ENCODE assay signal across 14 mouse cellular contexts in the genomic region with DNA sequence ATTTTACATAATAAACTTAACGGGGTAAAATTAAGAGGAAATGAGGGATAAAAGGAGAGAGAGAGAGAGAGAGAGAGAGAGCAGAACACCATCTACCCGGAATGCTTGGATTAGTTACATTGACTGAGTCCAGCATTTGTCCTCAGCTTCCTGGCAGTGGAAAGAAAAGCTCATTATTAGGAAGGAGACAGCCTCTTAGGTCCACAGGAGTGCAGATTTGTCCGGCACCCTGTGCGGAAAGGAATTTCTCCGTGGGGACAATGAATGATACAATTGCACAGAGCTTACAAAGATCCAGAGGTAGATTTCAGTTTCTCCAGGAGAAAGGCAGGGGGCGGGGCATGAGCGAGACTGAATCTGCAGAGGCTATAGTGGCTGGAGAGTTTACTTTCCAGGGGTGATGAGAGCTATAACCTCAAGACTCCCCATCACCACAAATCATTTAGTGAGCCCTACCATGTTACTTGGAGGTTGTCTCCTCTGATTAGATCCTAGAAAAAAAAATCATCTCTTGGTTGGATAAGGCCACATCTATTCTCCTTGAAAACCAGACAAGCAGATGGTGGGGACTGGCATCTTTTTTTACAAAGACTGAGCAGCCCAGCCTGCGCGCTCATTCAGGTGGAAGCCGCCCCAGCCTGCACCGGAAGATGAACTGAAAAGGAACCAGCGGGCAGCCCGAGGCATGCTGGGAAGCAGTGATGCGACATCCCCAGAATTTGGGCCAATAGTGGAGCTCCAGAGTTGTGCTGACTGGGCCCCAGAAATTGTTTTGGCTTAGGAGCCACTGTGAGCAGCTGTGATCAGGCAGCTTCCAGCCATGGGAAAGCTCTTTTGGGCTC. TPM values are rescaled to one million over a fixed set of nuclear protein-coding genes. Genes with fewer than 3 reads are reported as not detected.
A peak's percentile ranks its signal among the peaks of the same experiment; 100 is the strongest.
DNase-seq lines count a peak whose midpoint lies in the region; ATAC-seq and TF ChIP-seq lines count a peak whose summit lies in the region.
"Had no signal": no experiment of that assay in that cellular context is flagged by ENCODE, and none has a peak within 500 bp of the region (broad histone marks: within the 10 kb centered on the region; RNA-seq: fewer than 3 reads in every experiment).

No protein-coding gene starts in this region.

- H3K4me2 ChIP-seq in forebrain, embryonic 15.5 days (replicated peaks) = no peak overlapping the region
- H3K4me2 ChIP-seq: heart, embryonic 15.5 days; intestine, embryonic 15.5 days had no signal

- no peak for TF ChIP-seq CTCF in heart, adult 2 months (IDR thresholded peaks at IDR 0.05)

- no peaks in the 10 kb centered on the region for H3K36me3 ChIP-seq in forebrain, embryonic 15.5 days
- H3K36me3 ChIP-seq in heart, adult 2 months (ENCODE audit: control insufficient read depth, insufficient read depth, low read length) = no peaks in the 10 kb centered on the region
- H3K36me3 ChIP-seq: heart, embryonic 15.5 days; intestine, embryonic 15.5 days had no signal

- peak overlapping the region; percentile 22; the same call in 1 of the 2 replicates for H3K27ac ChIP-seq in forebrain, embryonic 15.5 days (replicated peaks)
- H3K27ac ChIP-seq in heart, adult 2 months = no peak overlapping the region
- H3K27ac ChIP-seq: heart, embryonic 15.5 days; intestine, embryonic 15.5 days; liver, embryonic 14.5 days; macrophage had no signal

- H3K79me2 ChIP-seq in heart, adult 2 months (replicated peaks; ENCODE audit: control insufficient read depth, insufficient read depth, low read length) = no peaks in the 10 kb centered on the region

- peak; percentile 61; the same call in 1 of the 2 replicates for ATAC-seq in forebrain, embryonic 15.5 days (replicated peaks)
- ATAC-seq: intestine, embryonic 15.5 days had no signal

- no peaks in the 10 kb centered on the region for H3K27me3 ChIP-seq in forebrain, embryonic 15.5 days
- no peaks in the 10 kb centered on the region for H3K27me3 ChIP-seq in heart, adult 2 months (ENCODE audit: control insufficient read depth, insufficient read depth, low read length)
- H3K27me3 ChIP-seq: heart, embryonic 15.5 days; intestine, embryonic 15.5 days had no signal

- intact Hi-C loops in heart, adult 2 months (cut with DNase I) = no loop called here

- peaks cover 12% of the 10 kb centered on the region for H3K4me1 ChIP-seq in forebrain, embryonic 15.5 days
- H3K4me1 ChIP-seq in heart, adult 2 months (ENCODE audit: control insufficient read depth, insufficient read depth, low read length) = no peaks in the 10 kb centered on the region
- H3K4me1 ChIP-seq: heart, embryonic 15.5 days; intestine, embryonic 15.5 days had no signal

- no peak overlapping the region for H3K9ac ChIP-seq in forebrain, embryonic 15.5 days (replicated peaks)
- no peak overlapping the region for H3K9ac ChIP-seq in heart, adult 2 months (ENCODE audit: low read depth, low read length)
- H3K9ac ChIP-seq: heart, embryonic 15.5 days; intestine, embryonic 15.5 days; liver, embryonic 14.5 days had no signal

- no peak overlapping the region for H3K4me3 ChIP-seq in forebrain, embryonic 15.5 days
- H3K4me3 ChIP-seq in heart, adult 2 months = no peak overlapping the region
- H3K4me3 ChIP-seq: heart, embryonic 15.5 days; intestine, embryonic 15.5 days had no signal

- DNase-seq in right cerebral cortex, adult 18-20 months = peak; percentile 35
- DNase-seq in right cerebral cortex, postnatal 4 days = no peak
- DNase-seq in cerebellum, adult 8-10 months = peak; percentile 73
- DNase-seq in retina, embryonic 14.5 days (ENCODE audit: low spot score) = peak; percentile 62
- DNase-seq in urinary bladder, adult 18-20 months (ENCODE audit: low spot score in 2 of 2) = no peak
- DNase-seq in heart, adult 2 months = no peak
- no peak for DNase-seq in adrenal gland, postnatal 4 days (ENCODE audit: low spot score in 2 of 2)
- DNase-seq: adrenal gland, postnatal 14 days; gastrocnemius, postnatal 25 days had no signal

- TF ChIP-seq POLR2A in heart, adult 2 months (IDR thresholded peaks at IDR 0.05; ENCODE audit: insufficient read depth, low read depth, low read length) = no peak

- H3K9me3 ChIP-seq in forebrain, embryonic 15.5 days = no peaks in the 10 kb centered on the region
- H3K9me3 ChIP-seq: heart, embryonic 15.5 days; intestine, embryonic 15.5 days had no signal

- TF ChIP-seq EP300 in heart, adult 2 months (IDR thresholded peaks at IDR 0.05; ENCODE audit: insufficient read depth, low read depth, low read length) = no peak

- whole genome bisulfite sequencing in forebrain, embryonic 15.5 days = 19% methylated on average over 14 of the region's 14 CpGs
- WGBS in heart, adult 2 months = 78% methylated on average over 14 of the region's 14 CpGs

RNA-seq across cellular contexts. Expression of gene Ntrk2, which starts 20.2 kb away (rescaled TPM):
- 87.4 and 97.0 TPM in 2 replicates for polyA plus RNA-seq in forebrain, embryonic 15.5 days (2015; fragmentation: Nextera tagmentation; extraction: Ambion mirVana)
- total RNA-seq in heart, adult 2 months (2021) = 1 to 10 TPM in 1 of 2 experiments, under 1 TPM in 1; 0.91 to 1.8 TPM
- polyA plus RNA-seq in heart, adult 2 months (2012; rRNA removed) = 2.6 and 4.6 TPM in 2 replicates
- total RNA-seq in adrenal gland, postnatal 4 days (2021) = 10 to 100 TPM; 13.5 to 14.5 TPM
- polyA plus RNA-seq: macrophage had no signal

Comparison
In these comparisons a context has a peak if more than half of its experiments do, and no peak if none do; other contexts are left out.
1. DNase-seq: peak in right cerebral cortex, adult 18-20 months (single experiment), cerebellum, adult 8-10 months (single experiment) and retina, embryonic 14.5 days (single experiment); none in right cerebral cortex, postnatal 4 days (single experiment), urinary bladder, adult 18-20 months (0 of 2), heart, adult 2 months (0 of 2) and adrenal gland, postnatal 4 days (0 of 2).
2. RNA of gene Ntrk2, which starts 20.2 kb away (total RNA-seq): 13.5 to 14.5 TPM in adrenal gland, postnatal 4 days; 0.91 to 1.8 TPM in heart, adult 2 months; every median in the first group is over 4 times any median in the second.